Mouse (Mus musculus): ENCODE results near the gene Klhl25. TPM values are rescaled to one million over a fixed set of nuclear protein-coding genes. Genes with fewer than 3 reads are reported as not detected.
A peak's percentile ranks its signal among the peaks of the same experiment; 100 is the strongest.
"Not testable (repeated sequence)": the region's sequence is repeated elsewhere in the genome, so short reads cannot be mapped to it uniquely, and the experiment has no call there.

Gene Klhl25
- 5.6 to 24.9 TPM (median 7.3 TPM) in 3 replicates for total RNA-seq (2017)

- peak; percentile 100 for ATAC-seq (replicated peaks; ENCODE audit: insufficient number of reproducible peaks, low FRiP score, low TSS enrichment, poor library complexity, severe bottlenecking)
Observed at GRCm38 (mm10) chr7:75848115-75848775, at the start of gene Klhl25. Gene Klhl25, plus strand, starts transcription at chr7:75848310.

DNA sequence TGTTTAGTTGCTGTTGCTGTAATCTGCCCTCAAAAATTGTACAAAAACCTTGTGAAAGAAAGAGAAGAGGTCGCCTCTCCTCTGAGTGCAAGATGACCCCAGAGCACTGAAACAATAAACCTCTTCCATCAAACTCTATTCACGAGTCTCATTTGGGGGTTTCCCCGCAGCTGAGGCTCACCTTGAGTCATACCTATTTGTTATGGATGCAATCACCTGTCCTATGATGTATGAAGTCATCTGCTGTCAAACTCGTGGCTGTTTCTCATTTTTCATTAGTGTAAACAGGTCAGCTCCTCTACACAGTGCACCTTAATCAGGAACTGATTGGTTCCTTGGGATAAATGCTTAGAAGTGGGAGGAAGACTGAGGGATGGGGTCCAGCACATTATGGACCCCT lies 47.6 kb upstream of the Klhl25 start:
- no peak for ATAC-seq (replicated peaks; ENCODE audit: insufficient number of reproducible peaks, low FRiP score, low TSS enrichment, poor library complexity, severe bottlenecking)

DNA sequence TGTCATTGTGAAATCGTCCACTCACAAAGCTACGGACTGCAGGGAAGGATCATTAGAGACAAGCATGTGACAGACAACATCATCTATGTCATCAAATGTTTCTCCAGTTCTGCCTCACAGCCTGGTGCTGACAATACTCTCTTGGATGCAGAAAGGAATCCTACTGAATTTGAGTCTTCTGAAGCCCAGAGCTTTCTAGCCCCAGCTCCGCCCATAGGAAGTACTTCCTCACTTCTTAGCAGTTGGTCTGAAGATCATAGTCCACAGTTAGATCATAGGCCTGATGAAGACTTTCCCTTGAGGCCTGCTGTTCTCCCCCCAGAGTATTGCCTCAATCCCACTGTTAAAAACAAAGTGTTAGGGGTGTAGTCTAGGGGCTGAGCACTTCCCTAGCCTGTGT lies 47.1 kb upstream of the Klhl25 start:
- ATAC-seq (replicated peaks; ENCODE audit: insufficient number of reproducible peaks, low FRiP score, low TSS enrichment, poor library complexity, severe bottlenecking), result no peak

DNA sequence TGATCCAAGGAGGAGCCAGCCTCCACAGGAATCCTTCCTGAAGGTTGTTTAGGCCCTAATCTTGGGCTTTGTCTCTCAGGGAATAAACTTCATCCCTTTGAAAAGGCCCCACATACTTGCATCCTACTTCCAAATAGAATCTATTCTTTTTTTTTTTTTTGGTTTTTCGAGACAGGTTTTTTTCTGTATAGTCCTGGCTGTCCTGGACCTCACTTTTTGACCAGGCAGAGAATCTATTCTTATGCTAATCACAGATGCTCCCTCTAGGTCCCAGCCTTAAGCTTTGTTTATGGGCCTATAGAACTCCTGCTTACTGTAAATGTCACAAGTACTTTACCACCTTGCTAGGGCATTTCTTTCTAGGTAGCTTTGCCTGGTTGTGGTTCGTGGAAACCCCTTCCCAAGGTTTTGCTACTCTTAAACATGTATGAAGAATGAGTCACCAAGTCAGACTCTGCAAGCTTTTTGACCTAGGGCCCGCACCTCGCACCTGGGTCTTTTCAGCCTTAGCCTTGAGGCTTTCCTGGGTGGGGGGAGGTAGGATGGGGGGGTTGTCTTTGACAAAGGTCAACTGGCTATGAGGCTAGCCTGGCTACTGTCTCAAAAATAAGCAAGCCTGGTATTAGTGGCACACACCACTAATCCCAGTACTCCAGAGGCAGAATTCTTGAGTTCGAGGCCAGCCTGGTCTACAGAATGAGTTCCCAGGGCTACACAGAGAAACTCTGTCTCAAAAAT lies 46.3 kb upstream of the Klhl25 start:
- no peak for ATAC-seq (replicated peaks; ENCODE audit: insufficient number of reproducible peaks, low FRiP score, low TSS enrichment, poor library complexity, severe bottlenecking)

- ATAC-seq (replicated peaks; ENCODE audit: insufficient number of reproducible peaks, low FRiP score, low TSS enrichment, poor library complexity, severe bottlenecking), result no peak
Observed at GRCm38 (mm10) chr7:75802887-75803286, 45.2 kb upstream of the Klhl25 start.

- no peak for ATAC-seq (replicated peaks; ENCODE audit: insufficient number of reproducible peaks, low FRiP score, low TSS enrichment, poor library complexity, severe bottlenecking)
Observed at GRCm38 (mm10) chr7:75806161-75806560, 41.9 kb upstream of the Klhl25 start.

DNA sequence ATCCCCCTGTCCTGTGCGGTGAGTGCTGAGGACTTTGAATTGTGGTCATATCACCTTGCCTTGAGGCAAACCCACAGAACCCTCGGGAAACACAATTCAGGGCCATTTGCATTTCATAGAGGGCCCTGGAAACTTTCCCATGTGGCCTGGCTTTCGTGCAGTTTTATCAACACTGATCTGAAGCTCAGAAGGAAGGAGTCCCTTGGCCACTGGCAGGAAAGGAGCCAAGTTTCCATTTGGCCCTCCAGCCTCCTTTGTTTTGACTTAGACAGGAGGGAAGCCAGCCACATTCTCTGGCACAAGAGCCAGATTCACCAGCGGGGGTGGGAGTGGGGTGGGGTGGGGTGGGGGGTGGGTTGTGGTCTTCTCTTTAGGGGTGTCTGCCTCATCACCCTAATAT lies 41.4 kb upstream of the Klhl25 start:
- ATAC-seq (replicated peaks; ENCODE audit: insufficient number of reproducible peaks, low FRiP score, low TSS enrichment, poor library complexity, severe bottlenecking), result no peak

DNA sequence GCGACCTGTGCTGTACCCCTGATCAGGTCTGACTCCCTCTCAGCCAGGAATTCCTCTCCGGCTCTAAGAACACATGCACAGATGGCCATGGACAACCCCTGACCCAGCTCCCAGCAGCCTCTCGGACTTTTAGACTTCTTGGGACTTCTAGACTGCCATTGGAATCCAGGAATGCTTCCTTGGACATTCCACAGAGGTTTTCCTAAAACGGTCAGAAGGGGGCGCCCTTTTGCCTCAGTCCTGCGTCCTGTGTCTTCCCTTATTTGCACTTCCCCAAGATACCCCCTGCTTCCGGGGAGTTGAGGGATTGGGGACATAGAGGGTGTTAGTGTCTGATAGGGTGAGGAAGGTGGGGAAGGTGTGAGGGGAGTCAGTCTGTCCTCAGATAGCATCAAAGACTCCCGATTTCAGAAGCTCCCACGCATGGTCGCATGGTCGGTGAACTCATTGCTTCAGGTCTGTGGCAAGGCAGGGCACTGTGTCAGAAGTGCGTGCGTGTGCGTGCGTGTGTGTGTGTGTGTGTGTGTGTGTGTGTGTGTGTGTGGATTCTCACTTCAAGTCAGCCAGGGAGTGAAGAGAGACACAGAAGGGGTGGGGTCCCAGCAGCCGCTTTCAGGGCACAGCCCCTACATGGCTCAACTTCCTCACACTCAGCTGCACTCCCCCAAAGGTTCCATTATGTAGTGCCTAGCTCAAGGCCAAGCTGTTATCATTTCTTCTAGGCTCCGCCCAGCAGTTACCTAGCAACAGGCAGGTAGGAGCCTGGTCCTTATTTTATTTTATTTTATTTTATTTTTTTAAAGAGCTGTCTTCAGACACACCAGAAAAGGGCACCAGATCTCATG lies 40.4 kb upstream of the Klhl25 start:
- no peak for ATAC-seq (replicated peaks; ENCODE audit: insufficient number of reproducible peaks, low FRiP score, low TSS enrichment, poor library complexity, severe bottlenecking)

GRCm38 (mm10) chr7:75820687-75821086 lies 27.4 kb upstream of the Klhl25 start:
- no peak for ATAC-seq (replicated peaks; ENCODE audit: insufficient number of reproducible peaks, low FRiP score, low TSS enrichment, poor library complexity, severe bottlenecking)

DNA sequence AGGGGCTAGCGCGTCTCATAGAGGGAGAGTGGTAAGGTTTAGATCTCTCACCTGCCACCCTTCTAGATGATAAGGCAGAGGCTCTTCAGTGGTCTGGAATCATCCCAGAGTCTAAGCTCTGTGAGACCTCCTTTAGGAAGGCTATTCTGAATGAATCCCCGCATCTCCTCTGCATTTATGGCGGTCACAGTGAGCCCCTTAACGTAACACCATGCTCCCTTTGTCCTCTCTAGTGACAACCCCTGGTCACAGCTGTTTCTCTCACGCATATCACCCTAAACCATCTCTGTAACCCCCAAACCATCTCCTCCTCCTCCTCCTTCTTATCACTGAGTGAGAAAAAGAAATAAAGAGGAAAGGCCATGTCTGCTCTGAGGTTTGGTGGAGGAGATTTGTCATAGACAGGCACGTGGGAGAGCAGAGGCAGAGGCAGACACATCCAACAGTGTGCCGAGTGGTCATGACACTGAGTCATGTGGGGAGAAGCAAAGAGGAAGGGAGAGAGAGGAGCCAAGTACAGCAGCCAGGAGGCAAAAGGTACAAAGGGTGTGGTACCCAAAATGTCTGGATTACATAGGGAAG lies 25.9 kb upstream of the Klhl25 start:
- ATAC-seq (replicated peaks; ENCODE audit: insufficient number of reproducible peaks, low FRiP score, low TSS enrichment, poor library complexity, severe bottlenecking), result 0 out of 2 replicates have a peak, but pooled peaks have one; percentile 31

- ATAC-seq (replicated peaks; ENCODE audit: insufficient number of reproducible peaks, low FRiP score, low TSS enrichment, poor library complexity, severe bottlenecking), result no peak
Observed at GRCm38 (mm10) chr7:75823071-75823470, 25.0 kb upstream of the Klhl25 start.

- no peak for ATAC-seq (replicated peaks; ENCODE audit: insufficient number of reproducible peaks, low FRiP score, low TSS enrichment, poor library complexity, severe bottlenecking)
Observed at GRCm38 (mm10) chr7:75826360-75827103, 21.6 kb upstream of the Klhl25 start.

- ATAC-seq (replicated peaks; ENCODE audit: insufficient number of reproducible peaks, low FRiP score, low TSS enrichment, poor library complexity, severe bottlenecking), result no peak
Observed at GRCm38 (mm10) chr7:75827357-75827756, 20.8 kb upstream of the Klhl25 start.

DNA sequence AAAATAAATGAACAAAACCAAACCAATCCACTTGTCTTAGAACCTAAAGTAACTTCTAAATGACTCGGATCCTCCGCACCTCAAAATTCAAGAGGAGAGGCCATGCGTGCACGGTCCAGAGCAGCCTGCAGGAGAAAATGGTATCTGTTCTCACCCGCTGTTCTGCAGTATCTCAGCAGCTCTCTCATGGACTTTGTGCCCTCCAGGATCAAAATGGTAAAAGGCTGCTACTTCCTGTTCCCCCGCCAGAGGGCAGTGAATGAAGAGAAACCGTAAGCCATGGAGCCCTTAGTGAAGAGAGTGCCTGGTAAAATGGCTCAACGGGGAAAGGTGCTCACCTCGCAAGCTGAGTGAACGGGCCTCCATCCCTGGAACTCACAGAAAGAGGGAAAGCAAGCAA lies 20.3 kb upstream of the Klhl25 start:
- peak; percentile 94 for ATAC-seq (replicated peaks; ENCODE audit: insufficient number of reproducible peaks, low FRiP score, low TSS enrichment, poor library complexity, severe bottlenecking)

DNA sequence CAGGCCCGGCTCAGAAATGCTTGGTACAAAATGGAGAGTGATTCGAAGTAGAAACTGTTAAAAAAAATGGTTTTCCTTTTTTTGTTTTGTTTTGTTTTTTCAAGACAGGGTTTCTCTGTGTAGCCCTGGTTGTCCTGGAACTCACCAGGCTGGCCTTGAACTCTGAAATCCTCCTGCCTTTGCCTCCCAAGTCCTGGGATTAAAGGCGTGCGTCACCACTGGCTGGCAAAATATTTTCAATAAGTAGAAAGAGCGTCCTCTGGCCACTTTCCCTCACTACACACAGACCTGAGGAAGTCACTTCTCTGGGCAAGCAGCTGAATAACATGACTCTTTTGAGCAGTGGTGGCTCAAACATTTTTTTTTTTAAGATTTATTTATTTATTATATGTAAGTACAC lies 19.6 kb upstream of the Klhl25 start:
- ATAC-seq (replicated peaks; ENCODE audit: insufficient number of reproducible peaks, low FRiP score, low TSS enrichment, poor library complexity, severe bottlenecking), result no peak

- no peak for ATAC-seq (replicated peaks; ENCODE audit: insufficient number of reproducible peaks, low FRiP score, low TSS enrichment, poor library complexity, severe bottlenecking)
Observed at GRCm38 (mm10) chr7:75830251-75831060, 17.7 kb upstream of the Klhl25 start.

DNA sequence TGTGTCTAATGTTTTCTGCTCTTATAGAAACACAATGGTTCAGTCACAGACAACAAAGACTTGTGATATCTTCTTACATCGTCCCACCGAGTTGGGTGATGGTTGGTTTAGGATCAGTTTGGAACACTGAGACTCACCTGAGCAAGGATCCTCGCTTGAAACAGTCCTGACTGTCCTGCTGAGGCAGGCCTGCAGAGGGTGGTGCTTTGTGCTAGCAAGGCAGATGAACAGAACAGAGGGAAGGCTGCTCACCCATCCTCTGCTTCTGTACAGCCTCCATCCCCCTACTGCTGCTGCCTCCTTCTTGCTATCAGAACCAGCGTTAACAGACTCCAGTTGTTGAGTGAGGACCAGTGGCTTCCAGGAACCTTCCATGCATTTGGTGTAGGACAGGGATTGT lies 14.2 kb upstream of the Klhl25 start:
- ATAC-seq (replicated peaks; ENCODE audit: insufficient number of reproducible peaks, low FRiP score, low TSS enrichment, poor library complexity, severe bottlenecking), result not testable (repeated sequence)

All from monocyte, adult 5-6 weeks (primary cell).